Mouse (Mus musculus) right cerebral cortex, adult 2 months (tissue): ENCODE data around the gene Epha5.

Source experiments
- DNase-seq, 2 experiments: peaks; one replicate each; pipeline ENCODE4 v3.0.0; 2021 to 2022; ENCODE audit warnings: low spot score in 2 of 2

The Epha5 gene

GRCm38 (mm10) chr5:84417062-84417879 is at the start of gene Epha5:
Gene Epha5, minus strand, starts transcription at chr5:84417382.
- DNase-seq, result peak; percentile 86 to 89

- DNase-seq, result no peak
These were observed 39.0 kb upstream of the Epha5 start for GRCm38 (mm10) chr5:84456216-84456615.

DNA sequence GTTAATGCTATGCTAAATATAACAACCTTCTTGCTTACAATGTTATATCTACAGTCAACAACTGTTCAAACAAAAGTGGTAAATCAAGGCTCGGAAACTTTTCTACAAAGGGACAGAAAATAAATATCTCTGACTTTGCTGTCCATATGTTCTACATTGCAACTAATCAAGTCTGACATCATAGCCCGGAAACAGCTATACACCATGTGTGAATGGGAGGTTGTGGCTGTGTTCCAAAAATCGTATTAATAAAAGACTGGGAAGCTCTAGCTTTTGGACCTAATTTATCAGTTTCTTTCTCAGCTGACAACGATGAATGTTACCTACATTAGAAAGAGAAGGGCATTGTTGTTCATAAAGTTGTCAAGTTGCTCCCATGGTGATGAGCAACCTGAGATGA is 37.5 kb upstream of the Epha5 start:
- no peak for DNase-seq

DNA sequence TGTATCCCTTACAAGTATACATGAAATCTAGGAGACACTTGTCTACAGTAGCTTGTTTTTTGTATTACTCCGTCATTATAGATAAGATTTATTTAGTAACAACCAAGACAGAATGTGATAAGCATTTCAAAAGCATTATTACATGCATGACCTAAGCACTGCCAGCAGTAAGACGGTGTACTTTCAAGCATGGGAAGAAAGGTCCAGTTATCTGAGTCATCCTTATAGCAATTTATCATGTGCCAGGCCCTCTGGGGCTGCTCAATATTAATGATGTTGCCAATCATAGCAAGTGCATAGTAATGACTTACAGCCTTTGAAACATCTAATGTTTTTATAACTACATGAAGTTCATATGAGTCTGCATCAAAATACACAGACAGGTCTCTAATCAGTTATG is 36.7 kb upstream of the Epha5 start:
- no peak for DNase-seq

DNA sequence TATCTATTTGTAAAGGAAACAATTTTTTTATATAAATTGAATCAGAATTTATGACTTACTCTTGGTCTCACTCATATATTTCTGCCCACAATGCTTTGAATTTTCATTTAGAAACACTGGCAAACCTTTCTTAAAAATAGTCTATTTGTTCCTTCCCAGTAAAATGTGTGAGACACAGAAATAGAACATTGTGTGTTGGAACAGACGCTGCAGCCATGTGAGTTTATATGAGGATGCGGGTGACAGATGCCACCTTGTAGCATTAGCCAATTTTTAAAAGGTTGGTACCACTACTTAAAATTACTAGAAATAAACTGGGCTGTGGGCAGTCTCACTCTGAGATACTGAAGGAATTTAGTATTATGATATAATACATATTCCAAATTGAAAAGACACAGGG is 23.1 kb upstream of the Epha5 start:
- peak; percentile 20 to 32 for DNase-seq

GRCm38 (mm10) chr5:84415961-84416821 is 991 bp downstream of the Epha5 start:
- DNase-seq, result peak; percentile 43 to 55

DNA sequence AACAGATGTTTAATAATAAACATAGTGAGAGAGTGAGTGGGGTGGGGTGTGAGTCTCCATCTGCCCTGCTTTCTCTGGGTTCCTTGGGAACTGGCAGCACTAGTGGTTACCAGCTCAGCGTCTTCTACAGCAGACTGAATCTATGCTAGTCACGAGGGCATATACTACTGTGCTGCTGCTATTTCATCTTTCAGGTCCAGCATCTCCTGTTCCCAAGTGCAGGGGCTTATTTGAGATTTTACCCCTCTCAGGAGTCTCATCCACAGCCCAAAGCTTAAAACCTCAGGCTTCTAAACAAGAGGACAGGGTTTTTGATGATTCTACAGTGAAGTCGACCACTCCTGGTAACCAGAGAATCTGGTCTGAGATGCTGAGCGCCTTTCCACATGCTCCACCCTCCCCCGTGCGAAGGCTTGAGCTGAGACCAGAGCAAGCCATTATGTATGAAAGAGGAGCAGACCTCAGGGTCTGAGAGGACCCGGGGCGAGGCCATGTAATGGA is 2.2 kb downstream of the Epha5 start:
- DNase-seq, result peak; percentile 63 to 73

DNA sequence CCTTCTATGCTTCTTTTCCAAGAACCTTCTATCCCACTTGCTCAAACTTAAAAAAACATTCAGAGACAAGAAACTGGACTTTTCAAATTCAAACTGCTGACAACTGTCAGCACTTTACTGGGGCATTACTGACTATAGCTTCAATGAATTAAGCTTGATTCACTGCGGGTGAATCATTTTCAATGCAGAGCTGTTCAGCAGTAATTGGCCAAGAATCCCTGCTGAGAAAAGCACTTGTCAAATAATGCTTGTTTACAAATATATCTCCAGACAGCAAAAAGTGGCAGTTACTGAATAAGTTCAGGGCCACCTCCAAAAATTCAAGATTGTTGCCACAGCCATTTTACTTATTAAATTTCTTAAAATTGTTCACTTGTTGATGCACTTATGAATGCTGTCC is 4.2 kb downstream of the Epha5 start:
- no peak for DNase-seq

GRCm38 (mm10) chr5:84408370-84408769 is 8.8 kb downstream of the Epha5 start:
- DNase-seq, result no peak

DNA sequence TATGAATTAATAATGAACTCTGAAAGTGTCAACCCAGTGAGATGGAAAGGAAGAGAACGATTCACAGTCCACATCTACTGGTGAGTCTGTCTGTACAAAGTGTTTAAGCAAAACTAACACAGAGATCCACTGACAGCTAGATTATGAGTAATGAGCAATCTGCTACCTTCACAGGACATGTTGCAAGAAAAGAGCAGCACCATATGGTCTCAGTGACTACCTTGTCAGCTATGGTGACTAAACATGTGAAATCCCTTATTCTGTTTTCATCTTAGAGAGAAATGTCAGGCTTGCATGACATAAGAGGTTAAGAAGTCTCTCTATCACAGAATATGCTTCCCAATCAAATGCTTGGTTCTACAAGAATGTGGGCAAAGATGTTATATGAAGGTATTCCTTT is 20.1 kb downstream of the Epha5 start:
- peak in 1 of 2 experiments; percentile 21 for DNase-seq

DNA sequence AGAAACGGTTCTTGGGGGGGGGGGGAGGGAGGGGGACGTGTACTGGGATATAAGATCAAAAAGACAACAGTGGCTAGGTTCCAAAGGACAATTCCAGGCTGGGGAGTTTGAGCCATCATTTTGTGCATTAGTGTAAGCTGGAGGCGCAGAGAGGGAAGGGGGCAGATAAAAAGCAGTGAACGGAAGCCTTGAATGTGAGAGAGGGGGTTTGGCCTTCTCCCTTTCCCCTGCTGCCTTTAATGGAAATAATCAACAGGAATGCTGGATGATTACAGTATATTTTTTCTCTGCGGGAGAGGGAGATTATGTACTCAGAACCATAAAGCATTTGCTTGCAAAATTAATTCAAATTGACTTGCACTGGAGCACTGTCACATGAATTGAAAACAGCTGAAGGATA is 51.8 kb downstream of the Epha5 start:
- DNase-seq, result no peak

GRCm38 (mm10) chr5:84359430-84359829 is 57.8 kb downstream of the Epha5 start:
- no peak for DNase-seq

DNA sequence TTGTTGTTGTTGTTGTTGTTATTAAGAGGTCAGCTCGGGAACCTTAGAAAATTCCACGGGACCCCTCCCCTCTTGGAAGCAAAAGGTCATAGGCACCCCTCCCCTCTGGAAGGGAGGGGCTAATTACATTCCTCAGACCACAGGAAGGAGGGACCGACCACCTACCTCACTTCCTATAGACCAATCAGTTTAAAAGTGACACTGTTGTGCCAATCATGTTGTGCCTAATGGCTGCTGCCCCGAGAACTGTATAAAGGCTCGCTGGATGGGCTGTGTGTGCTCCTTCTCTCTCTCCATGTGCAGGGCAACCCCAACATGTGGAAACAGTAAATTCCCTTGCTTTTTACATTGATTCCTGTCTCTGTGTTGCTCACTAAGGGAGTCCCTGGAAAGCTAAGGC is 64.1 kb downstream of the Epha5 start:
- no peak for DNase-seq

- no peak for DNase-seq
These were observed 70.3 kb downstream of the Epha5 start for GRCm38 (mm10) chr5:84346728-84347499.

GRCm38 (mm10) chr5:84335834-84336465 is 81.2 kb downstream of the Epha5 start:
- no peak for DNase-seq

DNA sequence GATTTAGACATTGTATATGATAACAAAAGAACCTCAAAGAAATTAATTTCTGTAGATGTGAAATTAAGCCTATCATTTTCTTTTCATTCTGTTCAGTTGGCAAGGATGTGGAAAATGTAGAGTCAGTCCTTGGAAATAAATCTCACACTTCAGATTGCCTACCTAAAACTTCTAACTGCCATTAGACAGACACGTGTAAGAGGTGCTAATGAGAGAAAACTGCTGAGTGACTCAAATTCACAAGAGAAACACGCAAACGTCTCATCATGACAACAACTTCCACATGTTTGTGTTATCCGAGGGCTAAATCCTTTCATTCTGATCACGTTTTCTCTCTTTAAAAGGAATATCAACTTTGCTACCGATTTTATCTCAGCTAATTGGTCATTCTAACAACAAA is 82.7 kb downstream of the Epha5 start:
- no peak for DNase-seq

DNA sequence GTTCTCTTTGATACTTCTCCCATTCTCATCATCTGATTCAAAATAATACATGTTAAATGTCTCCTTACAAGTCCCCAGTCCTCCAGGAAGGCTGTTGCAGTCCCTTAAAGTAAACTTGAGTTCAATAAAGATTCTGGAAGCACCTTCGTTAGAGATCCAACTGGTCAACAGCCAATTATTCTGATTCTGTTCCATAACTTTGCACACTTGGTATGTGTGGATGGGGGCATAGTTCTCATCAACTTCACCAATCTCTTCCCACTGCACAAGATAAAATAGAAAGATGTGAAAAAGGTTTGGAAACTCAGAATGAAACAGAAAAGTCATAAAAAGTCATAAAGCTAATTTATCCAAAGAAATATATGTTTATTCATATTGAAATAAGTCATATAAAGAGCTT is 85.6 kb downstream of the Epha5 start:
- DNase-seq, result no peak

DNA sequence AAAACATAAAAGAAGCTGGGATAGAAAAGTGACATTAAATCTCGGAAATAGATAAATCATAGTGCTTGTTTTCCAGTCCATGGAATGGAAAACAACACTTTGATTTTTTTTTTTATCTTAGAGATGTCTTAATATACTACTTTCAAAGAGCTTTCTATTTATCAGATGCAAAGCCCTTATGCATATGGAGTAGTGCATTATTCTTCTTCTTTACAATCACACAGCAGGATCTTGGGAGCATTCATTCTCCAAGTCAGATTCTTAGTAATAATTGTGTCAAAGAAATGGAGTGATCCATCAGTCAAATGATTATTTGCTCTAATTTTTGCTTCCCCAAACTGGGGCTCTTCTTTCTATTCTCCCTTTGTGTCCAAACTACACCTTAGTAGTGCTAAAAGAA is 96.6 kb downstream of the Epha5 start:
- DNase-seq, result no peak

- no peak for DNase-seq
These were observed 97.0 kb downstream of the Epha5 start for GRCm38 (mm10) chr5:84320138-84320537.

DNA sequence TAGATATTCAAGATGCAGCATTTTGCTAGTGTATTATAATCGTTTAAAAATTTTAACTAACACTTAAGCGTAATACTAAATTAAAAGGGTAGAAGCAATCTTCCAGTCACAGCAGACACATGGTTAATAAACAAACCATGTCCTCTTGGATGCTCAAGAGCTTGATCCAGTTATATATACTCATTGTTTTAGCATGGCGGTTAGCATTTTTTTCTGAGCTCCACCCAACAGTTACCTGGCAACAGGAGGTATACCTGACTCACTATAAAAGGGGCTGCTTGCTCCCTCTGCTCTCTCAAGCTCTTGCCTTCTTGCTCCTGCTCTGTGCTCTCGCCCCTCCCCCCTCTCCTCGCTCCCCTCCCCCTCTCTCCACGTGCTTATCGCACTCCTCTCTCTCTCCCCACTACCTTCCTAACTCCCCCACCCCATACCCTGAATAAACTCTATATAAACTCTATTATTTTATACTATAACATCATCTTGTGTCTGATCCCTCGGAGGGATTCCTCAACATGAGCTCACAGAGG is 98.3 kb downstream of the Epha5 start:
- no peak for DNase-seq

DNA sequence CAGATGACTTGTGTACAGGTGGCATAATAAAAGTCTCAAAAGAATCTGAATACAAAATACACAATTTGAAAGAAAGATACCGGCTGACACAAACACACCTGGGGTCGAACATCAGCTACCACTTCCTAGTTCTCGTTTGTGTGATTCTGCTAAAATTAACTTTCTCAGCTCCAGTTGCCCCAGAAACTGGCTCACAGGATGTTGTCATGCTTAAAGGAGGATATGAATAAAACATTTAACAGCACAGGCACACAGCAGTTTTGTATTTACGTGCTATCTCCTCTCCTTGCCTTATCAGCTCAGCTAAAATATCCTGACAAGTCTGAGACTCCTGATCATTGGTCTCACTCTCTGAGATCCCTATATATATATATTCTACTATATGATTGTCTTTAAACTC is 99.3 kb downstream of the Epha5 start:
- DNase-seq, result peak in 1 of 2 experiments; percentile 33
